Mouse (Mus musculus): ENCODE results near the gene Defb45.

GRCm38 (mm10) chr2:152569881-152570280 lies 29.3 kb downstream of the Defb45 start:
- TF ChIP-seq CTCF (IDR thresholded peaks at IDR 0.05; ENCODE audit: control insufficient read depth, insufficient read depth, insufficient read length), result no peak
- no peak for TF ChIP-seq USF1 (IDR thresholded peaks at IDR 0.05; ENCODE audit: low read depth)
- no peak for TF ChIP-seq CEBPB (IDR thresholded peaks at IDR 0.05; ENCODE audit: low read depth)

Data from C2C12 (cell line).